Mouse (Mus musculus): ENCODE measurements around the gene Acsbg1.

DNA sequence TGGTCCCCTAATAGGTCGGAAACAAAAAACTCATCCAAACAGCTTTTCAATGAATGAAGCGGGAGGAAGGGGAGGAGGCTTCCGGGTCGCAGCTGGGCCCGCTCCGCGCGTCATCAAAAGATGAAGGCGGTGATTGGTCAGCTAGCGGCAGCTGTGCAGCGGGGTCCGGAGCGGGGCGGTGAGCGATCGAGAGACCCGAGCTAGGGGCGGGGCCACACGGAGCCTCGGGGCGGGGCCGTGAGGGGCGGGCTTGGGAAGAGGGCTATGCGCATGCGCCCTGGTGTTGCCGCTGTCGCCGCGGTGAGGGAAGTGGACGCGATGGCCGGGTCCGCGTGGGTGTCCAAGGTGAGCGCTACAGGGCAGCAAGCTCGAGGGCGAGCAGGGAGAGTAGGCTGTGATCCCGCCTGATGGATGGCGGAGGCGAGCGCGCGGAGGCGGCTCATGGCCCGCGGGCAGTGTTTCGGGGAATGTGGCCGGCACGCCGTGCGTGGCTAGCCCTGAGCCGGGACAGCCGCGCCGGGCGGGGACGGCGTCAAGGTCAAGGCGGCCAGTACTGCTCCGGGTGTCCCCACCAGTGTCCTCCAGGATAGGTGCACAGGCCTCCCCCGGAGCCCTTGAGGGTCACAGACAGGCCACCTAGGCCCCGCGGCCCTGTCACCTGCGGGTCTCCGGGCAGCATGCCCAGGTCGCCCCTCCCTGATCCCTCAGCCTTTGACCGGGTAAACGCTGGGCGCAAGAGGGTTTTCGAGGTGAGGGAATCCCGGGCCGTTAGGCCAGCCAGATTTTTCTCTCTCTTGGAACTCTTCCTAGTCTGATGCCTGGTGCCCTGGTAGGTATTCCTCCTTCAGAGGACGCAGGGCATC, 75.2 kb downstream of the Acsbg1 start, which contains the start of gene Idh3a:
- TF ChIP-seq CTCF (IDR thresholded peaks at IDR 0.05; ENCODE audit: low read depth) (no peak), EP300 (optimal IDR thresholded peaks at IDR 0.05) (no peak)

Data from stomach, postnatal 0 days (tissue).